Mouse (Mus musculus): ENCODE measurements around the gene Cdc42.

- TF ChIP-seq POLR2A (IDR thresholded peaks at IDR 0.05; ENCODE audit: insufficient read length, low read depth) = no peak
- TF ChIP-seq MYOG (IDR thresholded peaks at IDR 0.05; ENCODE audit: control insufficient read depth in 1 of 3, insufficient read depth in 1 of 3, insufficient read length in 2 of 3, low read depth in 2 of 3) = no peak
- TF ChIP-seq MYOD1 (IDR thresholded peaks at IDR 0.05; ENCODE audit: control insufficient read depth in 1 of 3, insufficient read length in 2 of 3, low read depth in 2 of 3) = no peak
- no peak for TF ChIP-seq POLR2AphosphoS2 (IDR thresholded peaks at IDR 0.05; ENCODE audit: insufficient read length, low read depth)
- no peak for TF ChIP-seq TCF12 (IDR thresholded peaks at IDR 0.05; ENCODE audit: insufficient read depth, poor library complexity, severe bottlenecking)
- TF ChIP-seq E2F4 (IDR thresholded peaks at IDR 0.05; ENCODE audit: insufficient read depth) = no peak
Measured at GRCm38 (mm10) chr4:137405571-137405970, 48.1 kb upstream of the Cdc42 start.
